ENCODE assay signal across 9 mouse cellular contexts in the genomic region with DNA sequence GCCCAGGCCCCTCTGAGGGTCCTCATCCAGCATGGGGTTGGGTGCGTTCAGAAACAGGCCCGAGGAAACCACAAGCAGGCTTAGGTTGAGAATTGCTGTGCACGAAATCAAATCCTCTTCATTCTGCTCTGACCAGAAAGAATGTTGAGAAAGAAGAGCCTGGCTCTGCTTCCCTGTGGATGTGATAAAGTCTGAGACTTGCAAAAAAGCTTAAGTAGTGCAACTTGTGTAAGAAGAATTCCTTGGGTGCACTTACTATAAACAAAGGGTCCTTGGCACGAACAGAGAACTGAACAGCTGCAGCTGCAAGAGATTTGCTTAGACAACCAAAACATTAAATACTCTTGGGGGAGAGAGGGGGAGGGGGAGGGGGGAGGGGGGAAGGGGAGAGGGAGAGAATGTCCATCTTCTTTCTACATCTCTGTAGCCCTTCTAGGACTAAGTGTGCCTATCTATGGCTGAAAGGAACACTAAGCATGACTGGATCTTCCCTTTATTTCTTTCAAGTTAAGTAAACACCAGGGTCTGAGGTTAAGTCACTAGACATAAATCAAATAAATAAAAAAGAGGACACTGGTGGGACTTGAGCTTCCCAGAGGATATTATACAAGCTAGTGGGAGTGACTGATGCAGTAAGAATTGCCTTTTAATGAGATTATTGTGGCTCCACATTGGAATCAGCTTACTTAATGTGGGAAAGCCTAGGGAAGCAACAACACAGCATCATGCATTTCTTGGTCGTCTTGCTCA. TPM values are rescaled to one million over a fixed set of nuclear protein-coding genes. Genes with fewer than 3 reads are reported as not detected.
DNase-seq lines count a peak whose midpoint lies in the region; ATAC-seq and TF ChIP-seq lines count a peak whose summit lies in the region.
"Had no signal": no experiment of that assay in that cellular context is flagged by ENCODE, and none has a peak within 500 bp of the region (broad histone marks: within the 10 kb centered on the region; RNA-seq: fewer than 3 reads in every experiment).

No protein-coding gene starts in this region.

- no peaks in the 10 kb centered on the region for H3K27me3 ChIP-seq in hindbrain, embryonic 10.5 days (ENCODE audit: insufficient read depth, poor library complexity, severe bottlenecking)
- H3K27me3 ChIP-seq in hindbrain, embryonic 14.5 days (ENCODE audit: control insufficient read depth, insufficient read depth, low read length): no peaks in the 10 kb centered on the region
- no peaks in the 10 kb centered on the region for H3K27me3 ChIP-seq in neural tube, embryonic 15.5 days (replicated peaks)

- H3K36me3 ChIP-seq in hindbrain, embryonic 10.5 days: no peaks in the 10 kb centered on the region
- no peaks in the 10 kb centered on the region for H3K36me3 ChIP-seq in hindbrain, embryonic 14.5 days (replicated peaks; ENCODE audit: control insufficient read depth, insufficient read depth)
- H3K36me3 ChIP-seq in neural tube, embryonic 15.5 days: no peaks in the 10 kb centered on the region

- H3K4me3 ChIP-seq in hindbrain, embryonic 10.5 days: no peak overlapping the region
- H3K4me3 ChIP-seq in hindbrain, embryonic 14.5 days (replicated peaks; ENCODE audit: low read length): no peak overlapping the region
- no peak overlapping the region for H3K4me3 ChIP-seq in embryonic fibroblast, embryonic 13.5 days (ENCODE audit: insufficient read depth, low read length)
- H3K4me3 ChIP-seq in neural tube, embryonic 15.5 days (replicated peaks): no peak overlapping the region

- H3K4me1 ChIP-seq in hindbrain, embryonic 10.5 days (replicated peaks): peaks cover 31% of the 10 kb centered on the region
- no peaks in the 10 kb centered on the region for H3K4me1 ChIP-seq in hindbrain, embryonic 14.5 days (replicated peaks; ENCODE audit: control insufficient read depth, insufficient read depth, low read length)
- H3K4me1 ChIP-seq in embryonic fibroblast, embryonic 13.5 days (ENCODE audit: control insufficient read depth, insufficient read depth, low read length): peaks cover 12% of the 10 kb centered on the region
- peaks cover 12% of the 10 kb centered on the region; the same call in 1 of the 2 replicates for H3K4me1 ChIP-seq in neural tube, embryonic 15.5 days

- no peak overlapping the region for H3K4me2 ChIP-seq in hindbrain, embryonic 14.5 days (replicated peaks)
- no peak overlapping the region for H3K4me2 ChIP-seq in neural tube, embryonic 15.5 days

- H3K27ac ChIP-seq in hindbrain, embryonic 10.5 days: peak overlapping the region; percentile 56; the same call in 1 of the 2 replicates
- no peak overlapping the region; the same call in 1 of the 2 replicates for H3K27ac ChIP-seq in hindbrain, embryonic 14.5 days
- H3K27ac ChIP-seq in embryonic fibroblast, embryonic 13.5 days (ENCODE audit: insufficient read depth, low read length): peak overlapping the region; percentile 95
- peak overlapping the region; percentile 54; the same call in 1 of the 2 replicates for H3K27ac ChIP-seq in neural tube, embryonic 15.5 days (replicated peaks)

- TF ChIP-seq CTCF in embryonic fibroblast, embryonic 13.5 days (IDR thresholded peaks at IDR 0.05; ENCODE audit: borderline replicate concordance, insufficient read depth, low read length): no peak

- TF ChIP-seq POLR2A in embryonic fibroblast, embryonic 13.5 days (IDR thresholded peaks at IDR 0.05; ENCODE audit: low read depth, low read length): no peak

- ATAC-seq in hindbrain, embryonic 14.5 days (ENCODE audit: low FRiP score): no peak
- no peak for ATAC-seq in neural tube, embryonic 15.5 days (ENCODE audit: low FRiP score)

- no peak for DNase-seq in hindbrain, embryonic 10.5 days (ENCODE audit: low spot score)
- DNase-seq in hindbrain, embryonic 14.5 days (ENCODE audit: low spot score): no peak
- peak; percentile 38 for DNase-seq in kidney, postnatal 10 days
- DNase-seq in adrenal gland, postnatal 36 days: no peak
- DNase-seq in left cerebral cortex, adult 8-10 months (ENCODE audit: low spot score in 2 of 2): no peak
- no peak for DNase-seq in cerebellum, adult 9-11 months

- no peaks in the 10 kb centered on the region for H3K9me3 ChIP-seq in hindbrain, embryonic 10.5 days
- H3K9me3 ChIP-seq in hindbrain, embryonic 14.5 days (ENCODE audit: control insufficient read depth, low read length): no peaks in the 10 kb centered on the region
- no peaks in the 10 kb centered on the region for H3K9me3 ChIP-seq in neural tube, embryonic 15.5 days (replicated peaks)

- no peak overlapping the region for H3K9ac ChIP-seq in hindbrain, embryonic 14.5 days
- no peak overlapping the region for H3K9ac ChIP-seq in neural tube, embryonic 15.5 days (replicated peaks)

- 40% methylated on average over 5 of the region's 5 CpGs for WGBS in hindbrain, embryonic 10.5 days
- WGBS in hindbrain, embryonic 14.5 days: 37% methylated on average over 5 of the region's 5 CpGs
- WGBS in neural tube, embryonic 15.5 days: 27% methylated on average over 5 of the region's 5 CpGs

RNA-seq across cellular contexts. Expression of a gene that starts 12.8 kb away (rescaled TPM):
- polyA plus RNA-seq in hindbrain, embryonic 10.5 days (2016; fragmentation: Nextera tagmentation; extraction: Ambion mirVana): 52.3 and 53.2 TPM in 2 replicates
- 46.3 and 48.7 TPM in 2 replicates for polyA plus RNA-seq in hindbrain, embryonic 14.5 days (2014; fragmentation: Nextera tagmentation; extraction: Ambion mirVana)
- polyA plus RNA-seq in embryonic fibroblast, embryonic 13.5 days (2011; ENCODE audit: insufficient read length, low read depth, missing spikeins): 53.3 and 93.2 TPM in 2 replicates
- 37.9 and 47.4 TPM in 2 replicates for polyA plus RNA-seq in neural tube, embryonic 15.5 days (2015; fragmentation: Nextera tagmentation; extraction: Ambion mirVana)
- total RNA-seq in adrenal gland, postnatal 36 days (2021): 10 to 100 TPM; 24.8 to 32.8 TPM
- 1 to 10 TPM; 2.1 to 4.1 (median 3.3) TPM for total RNA-seq in left cerebral cortex, adult 8-10 months (2022)
- total RNA-seq: hematopoietic stem cell, adult 5-6 weeks had no signal
